Mouse (Mus musculus) limb, embryonic 15.5 days (tissue): ENCODE results near the gene Rpl11. TPM values are rescaled to one million over a fixed set of nuclear protein-coding genes. Genes with fewer than 3 reads are reported as not detected.
"Not testable (repeated sequence)": the region's sequence is repeated elsewhere in the genome, so short reads cannot be mapped to it uniquely, and the experiment has no call there.

ENCODE experiments used
- ATAC-seq: fragments of 200-750 bp; cut with Nextera tagmentation; 2 replicates; pipeline ENCODE4 v1.8.0; 2017; ENCODE audit warnings: low read depth, moderate TSS enrichment; ENCODE audit not compliant: insufficient number of reproducible peaks, low FRiP score, low TSS enrichment
- H3K27ac ChIP-seq: fragments of 300-500 bp; sonication (generic); 2 replicates; pipeline ENCODE4 v1.5.1; 2015; ENCODE audit warnings: moderate library complexity, mild to moderate bottlenecking, inconsistent platforms
- H3K27me3 ChIP-seq: fragments of 300-500 bp; sonication (generic); 2 replicates; pipeline ENCODE4 v1.6.1; 2015; ENCODE audit warnings: inconsistent platforms
- H3K36me3 ChIP-seq: fragments of 300-500 bp; sonication (generic); 2 replicates; pipeline ENCODE4 v1.6.1; 2015; ENCODE audit warnings: inconsistent platforms
- H3K4me1 ChIP-seq: fragments of 300-500 bp; sonication (generic); 2 replicates; pipeline ENCODE4 v1.6.1; 2015; ENCODE audit warnings: inconsistent platforms
- H3K4me2 ChIP-seq: fragments of 300-500 bp; sonication (generic); 2 replicates; pipeline ENCODE4 v1.6.1; 2015; ENCODE audit warnings: mild to moderate bottlenecking, inconsistent platforms
- H3K4me3 ChIP-seq: fragments of 300-500 bp; sonication (generic); 2 replicates; pipeline ENCODE4 v1.5.1; 2015; ENCODE audit warnings: mild to moderate bottlenecking, inconsistent platforms
- H3K9ac ChIP-seq: fragments of 300-500 bp; sonication (generic); 2 replicates; pipeline ENCODE4 v1.6.1; 2015; ENCODE audit warnings: inconsistent platforms
- H3K9me3 ChIP-seq: fragments of 300-500 bp; sonication (generic); 2 replicates; pipeline ENCODE4 v1.6.1; 2016; ENCODE audit warnings: inconsistent platforms
- WGBS: fragments of 180-500 bp; shearing (Covaris S2); methylation state at CpG from one replicate; pipeline ENCODE4 v1.1.7; 2015; 5-methylcytosine and 5-hydroxymethylcytosine counted together
- polyA plus RNA-seq: library from polyadenylated mRNA; unstranded; fragments of >200 nt; fragmentation: Nextera tagmentation; extraction: Ambion mirVana; gene quantifications from 2 replicates; pipeline ENCODE4 v1.2.1, GENCODE M21; 2015

Gene Rpl11
- polyA plus RNA-seq: 425 and 483 TPM in 2 replicates

DNA sequence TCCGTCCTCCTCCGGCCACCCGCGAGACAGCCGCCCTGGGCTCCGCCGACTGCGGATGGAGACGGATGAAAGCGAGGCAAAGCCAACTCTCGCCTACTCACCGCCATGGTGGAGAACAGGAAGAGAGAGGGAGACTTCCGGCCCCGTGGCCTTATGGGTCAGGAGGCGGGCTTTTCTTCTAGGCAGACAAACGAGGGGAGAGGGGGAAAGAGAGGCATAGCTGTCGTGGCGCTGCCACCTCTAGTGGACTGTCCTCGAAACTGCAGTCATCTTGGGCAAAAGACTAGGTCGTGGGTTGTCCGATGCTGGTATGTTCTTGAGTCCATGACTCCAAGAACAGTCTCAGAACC lies at the start of gene Rpl11:
TSS of gene Rpl11 (minus strand) at position 182 of the 350 bp plus-strand sequence.
- Histone ChIP-seq H3K4me1 (peaks cover 34% of the 10 kb centered on the region), H3K4me3 (peak within 1 kb of the TSS; percentile 69)
- under 1% methylated on average over 21 of the region's 21 CpGs for WGBS

GRCm38 (mm10) chr4:136101753-136102152 lies 48.5 kb upstream of the Rpl11 start:
- not testable (repeated sequence) for H3K4me3 ChIP-seq, ATAC-seq, H3K4me2 ChIP-seq, H3K9ac ChIP-seq, H3K9me3 ChIP-seq, H3K27ac ChIP-seq, H3K27me3 ChIP-seq, H3K36me3 ChIP-seq
- peaks cover 10% of the 10 kb centered on the region for H3K4me1 ChIP-seq
- WGBS: 83% methylated on average over 4 of the region's 4 CpGs

More for the DNA sequence above, at the start of gene Rpl11:
- H3K27me3 ChIP-seq: no peaks in the 10 kb centered on the region
- ATAC-seq: peak; percentile 93
- peak within 1 kb of the TSS; percentile 89 for H3K27ac ChIP-seq
- H3K36me3 ChIP-seq: peaks cover 37% of the 10 kb centered on the region
- peak within 1 kb of the TSS; percentile 92 for H3K9ac ChIP-seq
- H3K4me2 ChIP-seq: peak within 1 kb of the TSS; percentile 73
- H3K9me3 ChIP-seq: no peaks in the 10 kb centered on the region

GRCm38 (mm10) chr4:136100396-136101070 lies 47.3 kb upstream of the Rpl11 start:
- H3K4me2 ChIP-seq: no peak overlapping the region
- H3K36me3 ChIP-seq: no peaks in the 10 kb centered on the region
- H3K4me3 ChIP-seq: no peak overlapping the region
- WGBS: 56% methylated on average over 12 of the region's 12 CpGs
- ATAC-seq: no peak
- no peak overlapping the region for H3K27ac ChIP-seq
- peaks cover 12% of the 10 kb centered on the region for H3K4me1 ChIP-seq
- H3K9ac ChIP-seq: no peak overlapping the region
- H3K9me3 ChIP-seq: no peaks in the 10 kb centered on the region
- no peaks in the 10 kb centered on the region for H3K27me3 ChIP-seq

- ATAC-seq: no peak
- H3K9ac ChIP-seq: no peak overlapping the region
- no peak overlapping the region for H3K27ac ChIP-seq
- peaks cover 9% of the 10 kb centered on the region for H3K4me1 ChIP-seq
- WGBS: 98% methylated on average over 3 of the region's 3 CpGs
- no peak overlapping the region for H3K4me2 ChIP-seq
- H3K27me3 ChIP-seq: no peaks in the 10 kb centered on the region
- no peaks in the 10 kb centered on the region for H3K36me3 ChIP-seq
- H3K9me3 ChIP-seq: no peaks in the 10 kb centered on the region
- H3K4me3 ChIP-seq: no peak overlapping the region
Observed at GRCm38 (mm10) chr4:136098446-136098845, 45.2 kb upstream of the Rpl11 start.

DNA sequence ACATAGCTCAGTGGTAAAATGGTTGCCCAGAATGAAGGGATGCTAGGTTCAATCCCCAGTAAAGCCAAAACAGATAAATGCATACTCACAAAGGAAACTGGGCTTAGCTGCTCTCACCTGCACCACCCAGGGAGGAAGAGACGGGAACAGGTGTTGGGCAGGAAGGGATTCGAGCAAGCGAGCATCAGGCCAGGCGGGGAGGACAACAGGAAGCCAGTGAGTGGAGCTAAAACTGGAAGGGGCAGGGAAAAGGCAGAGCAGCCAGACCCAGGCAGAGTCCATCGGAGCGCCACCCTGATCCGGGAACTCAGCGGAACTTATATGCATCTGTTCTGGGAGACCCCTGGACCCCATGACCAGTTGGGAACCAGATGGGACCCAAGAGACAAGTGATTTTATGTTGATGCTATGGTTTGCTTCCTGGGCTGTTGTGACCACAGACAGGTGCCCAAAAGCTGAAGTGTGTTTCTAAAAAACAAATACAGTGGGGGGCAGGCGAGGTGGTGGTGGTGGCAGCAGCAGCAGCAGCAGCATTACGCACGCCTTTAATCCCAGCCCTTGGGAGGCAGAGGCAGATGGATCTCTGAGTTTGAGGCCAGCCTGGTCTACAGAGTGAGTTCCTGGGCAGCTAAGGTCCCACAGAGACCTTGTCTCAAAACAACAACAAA lies 43.4 kb upstream of the Rpl11 start:
- Histone ChIP-seq H3K9ac (no peak overlapping the region), H3K4me3 (no peak overlapping the region), H3K36me3 (no peaks in the 10 kb centered on the region), H3K27me3 (no peaks in the 10 kb centered on the region), H3K27ac (no peak overlapping the region), H3K4me2 (no peak overlapping the region), H3K9me3 (no peaks in the 10 kb centered on the region), H3K4me1 (peaks cover 9% of the 10 kb centered on the region)
- WGBS: 66% methylated on average over 11 of the region's 11 CpGs
- no peak for ATAC-seq

GRCm38 (mm10) chr4:136095490-136096105 lies 42.4 kb upstream of the Rpl11 start:
- no peaks in the 10 kb centered on the region for H3K9me3 ChIP-seq
- no peak overlapping the region for H3K9ac ChIP-seq
- H3K36me3 ChIP-seq: no peaks in the 10 kb centered on the region
- ATAC-seq: no peak
- H3K4me2 ChIP-seq: no peak overlapping the region
- 61% methylated on average over 9 of the region's 9 CpGs for WGBS
- H3K27me3 ChIP-seq: no peaks in the 10 kb centered on the region
- peaks cover 9% of the 10 kb centered on the region for H3K4me1 ChIP-seq
- no peak overlapping the region for H3K27ac ChIP-seq
- H3K4me3 ChIP-seq: no peak overlapping the region

- Histone ChIP-seq H3K9me3 (no peaks in the 10 kb centered on the region), H3K4me3 (no peak overlapping the region), H3K9ac (no peak overlapping the region), H3K4me2 (no peak overlapping the region), H3K27me3 (no peaks in the 10 kb centered on the region), H3K36me3 (no peaks in the 10 kb centered on the region), H3K27ac (no peak overlapping the region), H3K4me1 (peaks cover 12% of the 10 kb centered on the region)
- 73% methylated on average over 18 of the region's 18 CpGs for WGBS
- no peak for ATAC-seq
Observed at GRCm38 (mm10) chr4:136094519-136095219, 41.4 kb upstream of the Rpl11 start.

- Histone ChIP-seq H3K4me3 (no peak overlapping the region), H3K4me1 (peaks cover 20% of the 10 kb centered on the region), H3K27ac (no peak overlapping the region), H3K36me3 (no peaks in the 10 kb centered on the region), H3K4me2 (no peak overlapping the region), H3K9me3 (no peaks in the 10 kb centered on the region), H3K27me3 (no peaks in the 10 kb centered on the region), H3K9ac (no peak overlapping the region)
- WGBS: 88% methylated on average over 7 of the region's 7 CpGs
- ATAC-seq: no peak
Observed at GRCm38 (mm10) chr4:136092498-136092897, 39.3 kb upstream of the Rpl11 start.

DNA sequence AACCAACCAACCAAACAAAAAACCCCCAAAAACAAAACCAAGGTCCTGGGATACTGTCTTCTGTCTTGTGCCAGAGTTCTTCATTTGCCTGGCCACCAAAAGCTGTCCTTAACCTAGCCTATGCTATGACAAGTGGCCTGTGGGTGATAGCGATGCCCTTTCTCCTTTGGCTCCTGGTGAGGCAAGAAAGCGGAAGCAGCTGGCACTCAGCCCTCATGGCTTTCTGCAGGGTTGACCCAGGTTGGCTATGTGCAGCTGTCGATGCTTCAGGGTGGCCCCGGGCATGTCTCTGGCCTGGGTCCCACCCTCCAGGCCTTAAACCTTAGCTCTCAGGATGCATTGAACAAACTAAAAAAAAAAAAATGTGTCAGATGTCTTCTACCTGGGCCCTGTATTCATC lies 38.1 kb upstream of the Rpl11 start:
- Histone ChIP-seq H3K9ac (no peak overlapping the region), H3K27ac (no peak overlapping the region), H3K4me3 (no peak overlapping the region), H3K4me2 (no peak overlapping the region), H3K36me3 (no peaks in the 10 kb centered on the region), H3K27me3 (no peaks in the 10 kb centered on the region), H3K4me1 (peaks cover 20% of the 10 kb centered on the region), H3K9me3 (no peaks in the 10 kb centered on the region)
- WGBS: 90% methylated on average over 4 of the region's 4 CpGs
- no peak for ATAC-seq

DNA sequence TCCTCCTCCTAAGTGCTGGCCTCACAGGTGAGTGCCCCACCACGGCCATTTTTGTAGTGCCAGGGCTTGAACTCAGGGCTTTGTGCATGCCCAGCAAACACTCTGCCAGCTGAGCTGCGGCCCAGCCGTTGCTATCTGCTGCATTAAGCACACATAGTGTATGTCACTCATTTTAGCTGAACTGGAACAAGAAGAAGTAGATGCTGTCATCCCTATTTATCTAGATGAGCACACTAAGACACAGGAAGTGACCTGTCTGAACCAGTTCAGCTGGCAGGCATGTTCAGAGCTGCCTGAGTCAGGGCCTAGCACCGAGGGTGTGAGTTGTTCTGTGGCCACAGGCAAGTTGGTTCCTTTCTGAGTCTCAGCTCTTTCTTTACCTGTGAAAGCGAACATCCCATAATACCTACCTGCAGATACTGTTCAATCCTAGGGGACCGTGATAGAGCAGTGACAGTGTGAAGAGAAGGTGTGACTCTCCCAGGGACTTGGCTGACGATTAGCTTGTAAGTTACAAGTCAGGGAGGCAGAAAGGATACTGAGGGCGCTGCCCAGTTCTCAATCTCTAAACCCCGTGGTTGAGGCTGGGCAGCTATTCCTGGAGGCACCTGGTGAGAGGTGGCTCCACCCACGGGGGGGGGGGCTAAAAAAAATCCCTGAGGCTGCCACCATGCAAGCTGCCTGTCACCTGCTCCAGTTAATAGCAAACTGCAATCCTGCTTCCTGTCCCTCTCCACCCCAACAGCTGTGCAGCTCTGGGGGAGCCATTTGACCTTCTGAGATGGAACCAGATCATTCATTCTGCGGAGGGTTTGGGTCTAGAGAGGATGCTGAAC lies 36.7 kb upstream of the Rpl11 start:
- no peaks in the 10 kb centered on the region for H3K9me3 ChIP-seq
- H3K27me3 ChIP-seq: no peaks in the 10 kb centered on the region
- WGBS: 49% methylated on average over 11 of the region's 11 CpGs
- no peak overlapping the region for H3K9ac ChIP-seq
- no peak overlapping the region for H3K4me3 ChIP-seq
- 0 out of 2 replicates have a peak, but pooled peaks have one; percentile 56 for ATAC-seq
- no peak overlapping the region for H3K4me2 ChIP-seq
- peak overlapping the region; percentile 57 for H3K27ac ChIP-seq
- H3K4me1 ChIP-seq: peaks cover 13% of the 10 kb centered on the region
- no peaks in the 10 kb centered on the region for H3K36me3 ChIP-seq

DNA sequence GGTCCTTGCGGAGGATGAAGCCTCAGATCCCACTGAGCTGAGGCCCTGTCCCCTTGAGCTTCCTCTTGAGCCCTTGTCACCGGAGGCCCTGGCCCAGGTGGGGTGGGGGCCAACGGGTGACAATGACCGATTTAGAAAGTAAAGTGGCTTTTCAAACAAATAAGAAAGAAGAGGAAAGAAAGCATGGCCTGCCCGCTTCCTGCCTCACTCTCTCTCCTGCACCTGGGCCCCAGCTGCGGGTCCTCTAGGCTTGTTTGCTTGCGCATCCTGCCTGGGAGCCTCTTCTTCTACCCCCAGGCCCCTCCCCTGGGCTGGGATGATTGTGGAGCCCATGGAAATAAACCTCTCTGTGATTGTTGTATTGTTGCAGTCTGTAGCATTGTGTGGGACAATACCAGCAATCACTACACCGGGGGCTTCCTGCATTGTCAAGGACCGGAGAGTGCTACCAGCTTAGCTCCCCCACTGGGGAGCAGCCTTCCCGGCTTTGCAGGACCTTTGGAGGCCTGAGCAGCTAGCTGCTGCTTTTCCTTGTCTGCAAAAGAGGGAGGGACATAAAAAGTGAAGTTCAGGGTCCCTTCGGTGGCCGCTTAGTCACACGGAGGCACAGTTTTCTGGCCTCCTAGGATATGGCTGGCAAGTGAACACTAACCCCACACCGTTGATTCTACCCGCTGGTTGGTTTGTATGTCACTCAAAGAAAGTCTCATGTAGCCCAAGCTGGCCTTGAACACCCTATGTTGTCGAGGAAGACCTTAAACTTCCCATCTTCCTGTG lies 35.9 kb upstream of the Rpl11 start:
- H3K4me1 ChIP-seq: peaks cover 11% of the 10 kb centered on the region
- WGBS: 49% methylated on average over 16 of the region's 16 CpGs
- H3K9ac ChIP-seq: no peak overlapping the region
- H3K27me3 ChIP-seq: no peaks in the 10 kb centered on the region
- no peak overlapping the region for H3K4me2 ChIP-seq
- H3K27ac ChIP-seq: peak overlapping the region; percentile 57
- no peak for ATAC-seq
- no peak overlapping the region for H3K4me3 ChIP-seq
- H3K9me3 ChIP-seq: no peaks in the 10 kb centered on the region
- no peaks in the 10 kb centered on the region for H3K36me3 ChIP-seq
